Comparison of ENCODE assay signal across 12 mouse cellular contexts in the genomic region with DNA sequence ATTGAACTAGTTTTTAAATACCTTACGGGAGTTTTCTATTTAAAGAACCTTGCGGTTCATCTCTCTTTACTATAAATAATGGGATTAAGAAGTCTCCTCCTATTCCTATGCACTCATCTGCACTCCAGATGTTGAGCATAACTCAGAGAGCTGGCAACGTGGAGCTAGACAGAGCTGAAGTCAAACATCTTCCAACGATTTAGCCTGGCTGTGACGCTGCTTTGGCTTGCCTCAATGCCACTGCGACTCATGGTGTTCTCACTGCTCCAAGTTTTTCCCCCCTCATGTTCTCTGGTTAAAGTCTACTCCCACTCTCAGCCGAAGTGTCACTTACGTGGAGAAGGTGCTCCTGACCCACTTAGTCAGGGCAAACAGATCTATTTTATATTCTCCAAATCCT.
"Had no signal": no experiment of that assay in that cellular context is flagged by ENCODE, and none has a peak within 500 bp of the region (broad histone marks: within the 10 kb centered on the region; RNA-seq: fewer than 3 reads in every experiment).

No protein-coding gene starts in this region.

- ATAC-seq: midbrain, embryonic 13.5 days had no signal

- H3K9ac ChIP-seq: kidney, embryonic 15.5 days; limb, embryonic 12.5 days; liver, embryonic 14.5 days; midbrain, embryonic 13.5 days had no signal

- H3K4me2 ChIP-seq: kidney, embryonic 15.5 days; limb, embryonic 12.5 days; midbrain, embryonic 13.5 days had no signal

- DNase-seq: kidney, adult 2 months; kidney, postnatal 14 days; lung, adult 18-20 months; right cerebral cortex, postnatal 4 days; spleen, adult 18-20 months; thymus, adult 2 months; thymus, postnatal 25 days had no signal

- H3K27ac ChIP-seq: kidney, embryonic 15.5 days; left cerebral cortex, adult 2 months; limb, embryonic 12.5 days; liver, embryonic 14.5 days; midbrain, embryonic 13.5 days had no signal

- H3K36me3 ChIP-seq: kidney, embryonic 15.5 days; limb, embryonic 12.5 days; midbrain, embryonic 13.5 days had no signal

- H3K27me3 ChIP-seq: kidney, embryonic 15.5 days; limb, embryonic 12.5 days; midbrain, embryonic 13.5 days had no signal

- H3K9me3 ChIP-seq: kidney, embryonic 15.5 days; limb, embryonic 12.5 days; midbrain, embryonic 13.5 days had no signal

- H3K4me3 ChIP-seq: kidney, embryonic 15.5 days; left cerebral cortex, adult 2 months; limb, embryonic 12.5 days; midbrain, embryonic 13.5 days had no signal
